Mouse (Mus musculus) heart, adult 18-20 months (tissue): ENCODE data around the gene Gm10959. TPM values are rescaled to one million over a fixed set of nuclear protein-coding genes. Genes with fewer than 3 reads are reported as not detected.

Source experiments
- DNase-seq, 2 experiments: peaks; one replicate each; pipeline ENCODE4 v3.0.0; 2021 to 2022; ENCODE audit warnings: mixed read lengths in 1 of 2
- total RNA-seq, 2 experiments: library from RNA; stranded (reverse); gene quantifications; 2 replicates each; pipeline ENCODE4 v1.2.3; 2021

Gene Gm10959
- total RNA-seq, 2 experiments from 2014 or later = not detected

DNA sequence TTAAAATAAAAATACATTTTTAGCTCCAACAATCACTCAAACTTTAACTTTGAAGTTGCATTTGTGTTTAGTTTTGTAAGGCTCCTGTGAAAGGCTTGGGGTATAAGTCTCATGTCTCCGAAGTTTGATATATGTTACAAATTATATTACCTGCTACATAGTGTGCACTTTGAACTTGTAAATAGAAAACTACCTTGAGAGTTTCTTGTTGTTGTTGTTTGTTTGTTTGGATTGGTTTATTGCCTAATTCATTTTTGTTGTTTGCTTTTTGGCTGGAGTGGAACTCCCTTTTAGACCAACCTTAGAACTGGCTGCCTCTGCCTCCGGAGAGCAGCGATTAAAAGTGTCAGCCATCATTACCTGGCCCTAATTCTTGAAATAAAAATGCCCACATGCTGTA is 24.4 kb downstream of the Gm10959 start, which contains the start of gene Fabp2:
Fabp2 (plus strand) TSS at position 301 of the 400 bp plus-strand sequence.
- no peak for DNase-seq

GRCm38 (mm10) chr3:122888371-122888819 is 30.8 kb downstream of the Gm10959 start:
- peak in 1 of 2 experiments; percentile 7 for DNase-seq

- DNase-seq = no peak
Measured at GRCm38 (mm10) chr3:122887505-122888301, 31.5 kb downstream of the Gm10959 start.

DNA sequence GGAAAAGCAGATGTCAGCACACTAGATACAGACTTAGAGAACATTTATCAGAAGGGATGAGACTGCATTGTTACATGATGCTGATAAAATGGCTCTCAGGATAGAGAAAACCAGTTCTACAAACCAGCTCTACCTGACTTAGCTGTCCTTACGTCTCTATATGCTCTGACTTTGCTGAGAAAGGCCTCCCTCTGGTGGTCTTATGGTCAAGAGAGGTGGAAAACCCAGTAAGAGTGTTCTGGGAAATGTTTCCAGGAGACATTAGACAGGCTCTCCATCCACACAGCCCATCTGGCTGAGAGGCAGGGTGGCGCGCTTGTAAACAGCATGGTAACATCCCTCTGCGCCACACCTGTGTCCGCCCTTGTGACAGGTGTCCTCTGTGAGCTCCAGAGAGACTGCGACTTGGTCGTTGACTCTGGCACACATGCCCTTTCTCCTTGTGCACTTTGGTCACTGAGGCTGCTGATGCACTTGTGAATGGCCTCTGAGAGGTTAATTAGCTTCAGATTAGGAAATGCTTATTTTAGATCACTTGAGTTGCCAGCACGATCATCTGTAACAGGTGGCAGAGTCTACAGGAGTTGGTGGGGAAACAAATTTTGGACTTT is 40.4 kb downstream of the Gm10959 start:
- no peak for DNase-seq

GRCm38 (mm10) chr3:122877543-122877942 is 41.6 kb downstream of the Gm10959 start:
- DNase-seq = no peak

DNA sequence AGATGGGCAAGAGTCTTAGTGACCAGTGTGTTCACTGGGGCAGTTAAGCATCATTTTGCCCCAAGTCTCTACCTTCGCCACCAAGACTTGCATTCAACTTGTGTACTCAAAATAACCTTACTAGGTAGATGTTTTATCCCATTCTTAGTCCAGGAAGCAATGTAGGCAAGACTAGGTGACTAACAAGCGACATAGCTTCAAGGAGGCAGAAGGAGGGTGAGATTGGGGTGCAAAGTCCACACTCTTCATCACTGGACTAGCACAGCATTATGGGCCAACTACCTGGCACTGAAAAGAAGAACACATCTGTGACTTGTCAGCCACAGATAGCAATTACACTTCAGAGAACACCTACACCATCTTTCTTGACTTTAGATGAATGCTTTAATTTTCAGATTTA is 42.3 kb downstream of the Gm10959 start:
- no peak for DNase-seq

DNA sequence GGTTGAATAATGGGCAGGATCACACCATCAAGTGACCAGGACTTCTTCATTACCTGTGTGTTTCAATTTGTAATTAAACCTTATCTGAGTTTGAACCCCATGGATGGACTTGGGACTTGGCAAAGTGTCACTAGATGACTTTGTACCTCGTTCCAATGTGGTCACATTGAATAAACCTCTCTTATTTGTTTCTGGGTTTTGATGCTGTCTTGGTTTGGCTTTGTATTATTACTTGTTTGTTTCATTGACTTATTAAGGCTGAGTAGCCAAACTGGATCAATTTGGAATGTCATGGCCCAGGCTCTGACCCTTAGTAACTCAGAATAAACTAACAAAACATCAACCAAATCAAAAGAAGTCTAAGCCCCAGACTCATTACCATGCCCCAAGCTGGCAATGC is 47.6 kb downstream of the Gm10959 start:
- DNase-seq = no peak

GRCm38 (mm10) chr3:122868270-122868669 is 50.9 kb downstream of the Gm10959 start:
- no peak for DNase-seq

DNA sequence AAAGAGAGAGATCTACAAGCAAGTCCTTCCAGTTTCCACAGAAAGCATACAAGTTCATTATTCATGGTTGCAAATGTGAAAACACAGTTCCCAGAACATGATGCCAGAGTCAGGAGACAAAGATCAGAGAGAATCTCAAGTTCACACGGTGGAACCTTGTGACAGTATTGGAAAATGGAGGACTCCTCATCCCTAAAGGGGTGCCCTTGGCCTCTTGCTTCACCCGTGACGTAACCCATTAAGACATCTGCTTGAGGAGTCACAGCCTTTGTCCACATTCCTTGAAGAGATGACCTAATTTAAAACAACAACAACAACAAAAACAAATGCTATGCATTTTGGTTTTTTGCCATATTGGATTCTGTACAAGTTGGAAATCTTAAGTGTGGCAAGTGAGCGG is 54.1 kb downstream of the Gm10959 start:
- DNase-seq = peak; percentile 7

Other genes with a start within 250 kb of the Gm10959 start
- 1 to 10 TPM; 3.0 to 3.5 TPM for gene Pde5a, start 190.4 kb downstream of the Gm10959 start, total RNA-seq
- gene Fabp2, start 24.3 kb downstream of the Gm10959 start, total RNA-seq = not detected
- 100 to 1,000 TPM in 1 of 2 experiments, 10 to 100 TPM in 1; 95.3 to 119 TPM for gene 1810037I17Rik, start 4.8 kb upstream of the Gm10959 start, total RNA-seq
- 10 to 100 TPM in 1 of 2 experiments, 1 to 10 TPM in 1; 8.7 to 12.4 TPM for gene Usp53, start 65.2 kb upstream of the Gm10959 start, total RNA-seq
- 1,000 to 10,000 TPM; 1,411 to 1,554 TPM for gene Myoz2, start 115.7 kb upstream of the Gm10959 start, total RNA-seq